Mouse (Mus musculus) ES-E14 (cell line): ENCODE measurements around the gene Skil.

Experiments
- CHD2 ChIP-seq: IDR thresholded peaks from 2 replicates; pipeline ENCODE4 v1.6.1; 2014; ENCODE audit warnings: mild to moderate bottlenecking, low read depth, low read length, inconsistent platforms
- MAFK ChIP-seq: IDR thresholded peaks from 2 replicates; pipeline ENCODE4 v1.6.1; 2014; ENCODE audit warnings: mild to moderate bottlenecking, low read depth, low read length, inconsistent platforms; ENCODE audit not compliant: insufficient read depth
- ZNF384 ChIP-seq: IDR thresholded peaks from 2 replicates; pipeline ENCODE4 v1.6.1; 2012; ENCODE audit warnings: low read depth, low read length, inconsistent platforms

- TF ChIP-seq MAFK: no peak
- no peak for TF ChIP-seq CHD2
- TF ChIP-seq ZNF384: 0 out of 2 replicates have a peak, but pooled peaks have one; percentile 33
Measured at GRCm38 (mm10) chr3:31054888-31055287, 40.0 kb upstream of the Skil start.
